Mouse (Mus musculus) lung, adult 2 months (tissue): ENCODE measurements around the gene Cyp2c70.

Experiments used
- CTCF ChIP-seq: fragments of 200-500 bp; IDR thresholded peaks from 2 replicates; pipeline ENCODE4 v1.5.1; 2011; ENCODE audit warnings: mild to moderate bottlenecking, low read length, control low read depth; ENCODE audit not compliant: insufficient read depth
- POLR2A ChIP-seq: fragments of 200-500 bp; IDR thresholded peaks from 2 replicates; pipeline ENCODE4 v1.6.1; 2011; ENCODE audit warnings: low read depth, mild to moderate bottlenecking, control low read depth, low read length, borderline replicate concordance; ENCODE audit errors: extremely low read depth

- no peak for TF ChIP-seq CTCF
- TF ChIP-seq POLR2A = no peak
These were observed 33.7 kb upstream of the Cyp2c70 start for GRCm38 (mm10) chr19:40220878-40221277.
